Mouse (Mus musculus) liver, adult 2 months (tissue): ENCODE data around the gene Kat5.

Source experiments
- CTCF ChIP-seq: fragments of 200-500 bp; IDR thresholded peaks from 2 replicates; pipeline ENCODE4 v1.5.1; 2011; ENCODE audit warnings: low read depth, low read length, control low read depth
- POLR2A ChIP-seq: fragments of 200-500 bp; IDR thresholded peaks from 2 replicates; pipeline ENCODE4 v1.6.1; 2011; ENCODE audit warnings: low read length, control low read depth; ENCODE audit not compliant: insufficient read depth; ENCODE audit errors: extremely low read depth

- TF ChIP-seq POLR2A, result 0 out of 2 replicates have a peak, but pooled peaks have one; percentile 55
- no peak for TF ChIP-seq CTCF
Observed at GRCm38 (mm10) chr19:5609547-5610404, at the start of gene Kat5.
